Mouse (Mus musculus) G1E (cell line): Measurements from ENCODE around the gene Cbr4.

Experiments
- CTCF ChIP-seq: IDR thresholded peaks from 2 replicates; pipeline ENCODE4 v1.5.1; 2012; ENCODE audit warnings: low read depth, low read length, inconsistent platforms, mixed read lengths
- GATA1 ChIP-seq: IDR thresholded peaks from 2 replicates; pipeline ENCODE4 v1.6.1; 2012; ENCODE audit warnings: borderline replicate concordance, low read length, inconsistent platforms, mixed read lengths
- GATA2 ChIP-seq: IDR thresholded peaks from 2 replicates; pipeline ENCODE4 v1.6.1; 2012; ENCODE audit warnings: low read depth, low read length, inconsistent platforms, borderline replicate concordance
- POLR2AphosphoS5 ChIP-seq: IDR thresholded peaks from 2 replicates; pipeline ENCODE4 v1.6.1; 2012; ENCODE audit warnings: low read depth, low read length, inconsistent platforms; ENCODE audit not compliant: insufficient replicate concordance
- TAL1 ChIP-seq: conservative IDR thresholded peaks from 2 replicates; pipeline ENCODE4 v1.6.1; 2012; ENCODE audit warnings: low read depth, low read length, inconsistent platforms, mixed read lengths

DNA sequence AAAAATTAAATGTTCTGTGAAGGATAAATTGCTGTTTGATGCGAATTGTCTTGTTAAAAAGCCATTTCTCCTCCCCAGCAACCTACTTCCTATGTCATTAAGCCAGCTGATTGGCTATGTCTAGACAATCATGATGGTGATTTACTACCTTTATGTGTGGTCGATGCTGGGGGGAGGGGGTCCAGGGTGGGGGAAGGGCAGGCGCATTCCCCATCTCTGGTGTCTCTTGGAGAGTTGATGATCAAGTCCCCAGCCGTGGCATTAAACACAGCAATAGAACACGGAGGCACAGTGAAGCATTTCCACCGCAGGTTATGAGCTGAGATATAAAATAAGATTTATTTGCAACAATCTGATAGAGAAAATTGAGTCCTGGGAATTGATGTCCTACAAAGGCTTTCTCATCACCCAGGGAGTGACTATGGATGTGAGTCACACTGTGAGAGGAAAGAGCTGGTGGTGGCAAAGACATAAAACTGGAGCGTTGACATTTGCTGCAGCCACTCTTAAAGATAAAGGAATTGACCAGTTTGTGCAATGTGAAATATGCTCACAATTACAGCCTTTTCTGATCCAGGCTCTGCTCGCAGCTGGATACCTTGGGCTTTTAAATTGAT, 35.7 kb upstream of the Cbr4 start:
- TF ChIP-seq CTCF: no peak
- TF ChIP-seq TAL1: no peak
- no peak for TF ChIP-seq GATA1
- TF ChIP-seq GATA2: no peak
- TF ChIP-seq POLR2AphosphoS5: no peak
